Mouse (Mus musculus) heart, postnatal 0 days (tissue): ENCODE measurements around the gene Smarcc1. TPM values are rescaled to one million over a fixed set of nuclear protein-coding genes. Genes with fewer than 3 reads are reported as not detected.

Experiments
- ATAC-seq: fragments of 200-750 bp; cut with Nextera tagmentation; 2 replicates; pipeline ENCODE4 v1.8.0; 2017; ENCODE audit warnings: low read depth, moderate number of reproducible peaks, moderate library complexity; ENCODE audit not compliant: insufficient read depth
- DNase-seq: peaks from one replicate; pipeline ENCODE4 v3.0.0-alpha.2; 2016; ENCODE audit warnings: low spot score
- H3K27ac ChIP-seq: fragments of 300-500 bp; sonication (generic); 2 replicates; pipeline ENCODE4 v1.5.1; 2014; ENCODE audit warnings: low read depth, mild to moderate bottlenecking
- H3K27me3 ChIP-seq: fragments of 300-500 bp; sonication (generic); 2 replicates; pipeline ENCODE4 v1.6.1; 2014; ENCODE audit warnings: low read length, mixed read lengths; ENCODE audit not compliant: control insufficient read depth, insufficient read depth
- H3K36me3 ChIP-seq: fragments of 300-500 bp; sonication (generic); replicated peaks from 2 replicates; pipeline ENCODE4 v1.6.1; 2014; ENCODE audit warnings: low read length, mixed read lengths; ENCODE audit not compliant: control insufficient read depth, insufficient read depth
- H3K4me1 ChIP-seq: fragments of 300-500 bp; sonication (generic); 2 replicates; pipeline ENCODE4 v1.6.1; 2014; ENCODE audit warnings: antibody characterized with exemption; ENCODE audit not compliant: control insufficient read depth, insufficient read depth
- H3K4me2 ChIP-seq: fragments of 300-500 bp; sonication (generic); 2 replicates; pipeline ENCODE4 v1.6.1; 2014; ENCODE audit warnings: low read depth, mild to moderate bottlenecking, low read length, moderate library complexity
- H3K4me3 ChIP-seq: fragments of 300-500 bp; sonication (generic); 2 replicates; pipeline ENCODE4 v1.5.1; 2014; ENCODE audit warnings: low read depth, low read length
- H3K9ac ChIP-seq: fragments of 300-500 bp; sonication (generic); replicated peaks from 2 replicates; pipeline ENCODE4 v1.6.1; 2014; ENCODE audit warnings: low read depth, low read length, mixed read lengths
- H3K9me3 ChIP-seq: fragments of 300-500 bp; sonication (generic); replicated peaks from 2 replicates; pipeline ENCODE4 v1.6.1; 2016; ENCODE audit warnings: low read length; ENCODE audit not compliant: control insufficient read depth
- CTCF ChIP-seq: IDR thresholded peaks from 2 replicates; pipeline ENCODE4 v1.5.1; 2016; ENCODE audit warnings: antibody characterized with exemption, control low read depth, low read depth
- EP300 ChIP-seq: IDR thresholded peaks from 2 replicates; pipeline ENCODE4 v1.6.1; 2016; ENCODE audit warnings: antibody characterized with exemption, low read depth
- WGBS: fragments of 180-500 bp; shearing (Covaris S2); extraction: QIAGEN DNeasy Blood & Tissue Kit; methylation state at CpG from one replicate; pipeline ENCODE4 v1.1.7; 2014; 5-methylcytosine and 5-hydroxymethylcytosine counted together
- polyA plus RNA-seq: library from polyadenylated mRNA; unstranded; fragments of >200 nt; fragmentation: Nextera tagmentation; extraction: Ambion mirVana; gene quantifications from 2 replicates; pipeline ENCODE4 v1.2.1, GENCODE M21; 2015
- total RNA-seq: library from RNA; depleted of rRNA; stranded (reverse); fragments of >200 nt; gene quantifications from 2 replicates; pipeline ENCODE4 v1.2.3, GENCODE M21; 2014; ENCODE audit warnings: low replicate concordance

The Smarcc1 gene
- total and polyA plus RNA-seq, 2 experiments from 2014 or later = 28.3 to 32.3 TPM

GRCm38 (mm10) chr9:110208265-110208664, 90.8 kb downstream of the Smarcc1 start:
- 58% methylated on average over 7 of the region's 7 CpGs for WGBS
- H3K9me3 ChIP-seq = no peaks in the 10 kb centered on the region
- no peak for ATAC-seq
- no peaks in the 10 kb centered on the region for H3K27me3 ChIP-seq
- H3K4me1 ChIP-seq = no peaks in the 10 kb centered on the region
- no peak overlapping the region for H3K4me2 ChIP-seq
- TF ChIP-seq EP300 = no peak
- H3K9ac ChIP-seq = no peak overlapping the region
- no peak overlapping the region for H3K27ac ChIP-seq
- DNase-seq = no peak
- peaks cover 69% of the 10 kb centered on the region for H3K36me3 ChIP-seq
- H3K4me3 ChIP-seq = no peak overlapping the region

DNA sequence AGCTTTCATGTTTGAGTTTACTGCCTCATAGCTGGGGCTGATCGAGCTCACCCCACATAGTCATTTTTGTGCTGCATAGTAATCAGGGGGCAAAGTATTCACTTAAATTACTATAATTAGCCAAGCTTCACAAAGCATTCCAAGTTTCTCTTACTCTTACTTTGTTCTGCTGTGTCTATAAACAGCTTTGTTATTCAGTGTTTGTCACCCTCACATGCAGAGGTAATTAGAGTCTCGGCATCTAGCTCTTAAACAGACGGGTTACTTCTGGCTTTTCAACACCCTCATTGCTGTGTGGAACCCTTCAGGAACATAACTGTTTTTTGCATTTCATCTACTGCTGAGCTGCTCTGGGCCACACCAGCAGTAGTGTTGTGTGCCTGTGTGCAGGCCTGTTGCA, 91.5 kb downstream of the Smarcc1 start:
- WGBS = 55% methylated on average over 3 of the region's 3 CpGs
- TF ChIP-seq CTCF (no peak), EP300 (no peak)

GRCm38 (mm10) chr9:110224273-110224672, 106.8 kb downstream of the Smarcc1 start:
- 81% methylated on average over 4 of the region's 4 CpGs for WGBS
- H3K4me1 ChIP-seq = no peaks in the 10 kb centered on the region
- no peaks in the 10 kb centered on the region for H3K27me3 ChIP-seq
- no peak overlapping the region for H3K4me2 ChIP-seq
- ATAC-seq (no peak), DNase-seq (no peak)
- TF ChIP-seq EP300 = no peak
- no peak for TF ChIP-seq CTCF
- no peak overlapping the region for H3K4me3 ChIP-seq
- H3K36me3 ChIP-seq = peaks cover 42% of the 10 kb centered on the region
- no peaks in the 10 kb centered on the region for H3K9me3 ChIP-seq
- no peak overlapping the region for H3K9ac ChIP-seq
- H3K27ac ChIP-seq = no peak overlapping the region

More for the DNA sequence above, 91.5 kb downstream of the Smarcc1 start:
- Histone ChIP-seq H3K4me1 (no peaks in the 10 kb centered on the region), H3K4me3 (no peak overlapping the region), H3K36me3 (peaks cover 66% of the 10 kb centered on the region), H3K27me3 (no peaks in the 10 kb centered on the region), H3K4me2 (no peak overlapping the region), H3K9ac (no peak overlapping the region), H3K27ac (0 out of 2 replicates have a peak overlapping the region, but pooled peaks have one; percentile 8), H3K9me3 (no peaks in the 10 kb centered on the region)
- ATAC-seq (0 out of 2 replicates have a peak, but pooled peaks have one; percentile 17), DNase-seq (no peak)

- no peaks in the 10 kb centered on the region for H3K27me3 ChIP-seq
- H3K36me3 ChIP-seq = peaks cover 49% of the 10 kb centered on the region
- WGBS = 92% methylated on average over 4 of the region's 4 CpGs
- no peak overlapping the region for H3K4me2 ChIP-seq
- no peak overlapping the region for H3K9ac ChIP-seq
- DNase-seq (no peak), ATAC-seq (no peak)
- no peaks in the 10 kb centered on the region for H3K9me3 ChIP-seq
- no peak overlapping the region for H3K4me3 ChIP-seq
- H3K27ac ChIP-seq = no peak overlapping the region
- no peak for TF ChIP-seq CTCF
- TF ChIP-seq EP300 = no peak
- H3K4me1 ChIP-seq = no peaks in the 10 kb centered on the region
Measured at GRCm38 (mm10) chr9:110226191-110226590, 108.7 kb downstream of the Smarcc1 start.

DNA sequence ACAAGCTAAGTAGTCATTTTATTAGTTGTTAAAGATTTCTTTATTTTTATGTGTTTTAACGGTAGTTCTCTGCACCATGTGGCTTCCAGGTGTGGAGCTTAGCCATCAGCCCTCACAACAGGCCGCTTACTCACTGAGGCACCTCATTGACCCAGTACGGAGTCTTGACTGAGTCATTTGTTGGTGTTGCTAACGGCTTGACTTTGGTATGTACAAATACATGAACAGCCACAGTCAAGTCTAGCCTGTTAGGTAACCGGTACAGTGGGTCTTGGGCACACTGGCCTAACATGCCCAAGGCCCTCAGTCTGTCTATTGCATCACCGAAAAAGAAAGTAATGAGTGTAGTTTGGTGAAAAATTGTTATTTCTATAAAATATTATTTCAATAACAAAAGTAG, 111.2 kb downstream of the Smarcc1 start:
- ATAC-seq (no peak), DNase-seq (no peak)
- Histone ChIP-seq H3K4me1 (no peaks in the 10 kb centered on the region), H3K9me3 (no peaks in the 10 kb centered on the region), H3K36me3 (peaks cover 32% of the 10 kb centered on the region), H3K27ac (no peak overlapping the region), H3K4me2 (no peak overlapping the region), H3K9ac (no peak overlapping the region), H3K4me3 (no peak overlapping the region), H3K27me3 (no peaks in the 10 kb centered on the region)
- TF ChIP-seq CTCF = no peak
- no peak for TF ChIP-seq EP300
- 90% methylated on average over 6 of the region's 6 CpGs for WGBS

GRCm38 (mm10) chr9:110229112-110229511, 111.6 kb downstream of the Smarcc1 start:
- no peak overlapping the region for H3K27ac ChIP-seq
- no peaks in the 10 kb centered on the region for H3K27me3 ChIP-seq
- no peak for ATAC-seq
- TF ChIP-seq CTCF = no peak
- no peak overlapping the region for H3K9ac ChIP-seq
- H3K36me3 ChIP-seq = peaks cover 27% of the 10 kb centered on the region
- no peaks in the 10 kb centered on the region for H3K9me3 ChIP-seq
- no peaks in the 10 kb centered on the region for H3K4me1 ChIP-seq
- DNase-seq = no peak
- no peak overlapping the region for H3K4me2 ChIP-seq
- 100% methylated on average over 1 of the region's 1 CpGs for WGBS
- H3K4me3 ChIP-seq = no peak overlapping the region
